Mouse (Mus musculus) heart, embryonic 16.5 days (tissue): ENCODE measurements at regions not wholly inside any gene's neighbourhood (a gene's known extent, or its start where the extent isn't known, plus 50 kb on each side); places are given as distances from the start of the nearest gene placed in this dataset.

Source experiments
- ATAC-seq: fragments of 200-750 bp; cut with Nextera tagmentation; replicated peaks from 2 replicates; pipeline ENCODE4 v1.8.0; 2017; ENCODE audit warnings: moderate number of reproducible peaks; ENCODE audit not compliant: insufficient read depth, low FRiP score; ENCODE audit errors: extremely low read depth
- H3K27ac ChIP-seq: fragments of 300-500 bp; sonication (generic); 2 replicates; pipeline ENCODE4 v1.5.1; 2014; ENCODE audit warnings: mild to moderate bottlenecking, low read length, control low read depth, moderate library complexity
- H3K27me3 ChIP-seq: fragments of 300-500 bp; sonication (generic); 2 replicates; pipeline ENCODE4 v1.6.1; 2014; ENCODE audit warnings: low read length, mixed read lengths; ENCODE audit not compliant: control insufficient read depth, insufficient read depth
- H3K36me3 ChIP-seq: fragments of 300-500 bp; sonication (generic); 2 replicates; pipeline ENCODE4 v1.6.1; 2014; ENCODE audit not compliant: control insufficient read depth, insufficient read depth
- H3K4me1 ChIP-seq: fragments of 300-500 bp; sonication (generic); 2 replicates; pipeline ENCODE4 v1.6.1; 2014; ENCODE audit warnings: low read length, mixed read lengths; ENCODE audit not compliant: control insufficient read depth, insufficient read depth
- H3K4me2 ChIP-seq: fragments of 300-500 bp; sonication (generic); 2 replicates; pipeline ENCODE4 v1.6.1; 2014; ENCODE audit warnings: low read depth, mild to moderate bottlenecking, control low read depth, low read length
- H3K4me3 ChIP-seq: fragments of 300-500 bp; sonication (generic); 2 replicates; pipeline ENCODE4 v1.5.1; 2014; ENCODE audit warnings: mild to moderate bottlenecking, control low read depth, low read length
- H3K9ac ChIP-seq: fragments of 300-500 bp; sonication (generic); 2 replicates; pipeline ENCODE4 v1.6.1; 2014; ENCODE audit warnings: low read length, control low read depth
- H3K9me3 ChIP-seq: fragments of 300-500 bp; sonication (generic); replicated peaks from 2 replicates; pipeline ENCODE4 v1.6.1; 2016; ENCODE audit warnings: low read length; ENCODE audit not compliant: control insufficient read depth
- WGBS: fragments of 180-500 bp; shearing (Covaris S2); extraction: QIAGEN DNeasy Blood & Tissue Kit; methylation state at CpG from one replicate; pipeline ENCODE4 v1.1.7; 2014; 5-methylcytosine and 5-hydroxymethylcytosine counted together

DNA sequence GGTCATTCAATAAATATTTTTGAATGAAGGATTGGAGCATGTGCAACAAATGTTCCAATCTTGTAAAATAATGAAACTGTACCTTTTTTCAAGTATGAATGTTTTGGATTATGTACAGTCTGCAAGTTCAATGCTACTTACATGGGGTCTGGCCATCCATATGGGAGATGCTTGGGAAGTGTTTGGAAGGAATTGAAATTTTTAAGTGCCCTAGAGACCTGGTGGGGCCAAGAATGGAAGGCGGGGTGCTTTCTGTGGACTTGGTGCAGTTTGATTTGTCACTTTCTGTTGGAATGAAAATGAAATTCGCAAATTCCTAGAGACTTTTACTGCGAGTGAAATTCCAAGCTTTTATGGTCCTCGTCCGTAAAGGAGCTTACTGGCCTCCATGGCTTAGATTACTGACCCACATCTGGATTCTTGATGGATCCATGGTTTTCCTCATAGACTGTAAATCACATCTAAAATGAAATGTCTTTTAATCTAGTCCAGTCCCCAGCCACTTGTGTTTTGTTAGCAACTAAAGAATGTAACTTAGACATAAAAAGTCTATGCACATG is 90.3 kb upstream of the 1810046K07Rik start:
- 77% methylated on average over 5 of the region's 5 CpGs for WGBS
- ATAC-seq: no peak
- no peak overlapping the region for H3K9ac ChIP-seq
- H3K27me3 ChIP-seq: no peaks in the 10 kb centered on the region
- H3K4me3 ChIP-seq: no peak overlapping the region
- H3K36me3 ChIP-seq: no peaks in the 10 kb centered on the region
- no peaks in the 10 kb centered on the region for H3K4me1 ChIP-seq
- H3K27ac ChIP-seq: no peak overlapping the region
- no peaks in the 10 kb centered on the region for H3K9me3 ChIP-seq
- H3K4me2 ChIP-seq: no peak overlapping the region

DNA sequence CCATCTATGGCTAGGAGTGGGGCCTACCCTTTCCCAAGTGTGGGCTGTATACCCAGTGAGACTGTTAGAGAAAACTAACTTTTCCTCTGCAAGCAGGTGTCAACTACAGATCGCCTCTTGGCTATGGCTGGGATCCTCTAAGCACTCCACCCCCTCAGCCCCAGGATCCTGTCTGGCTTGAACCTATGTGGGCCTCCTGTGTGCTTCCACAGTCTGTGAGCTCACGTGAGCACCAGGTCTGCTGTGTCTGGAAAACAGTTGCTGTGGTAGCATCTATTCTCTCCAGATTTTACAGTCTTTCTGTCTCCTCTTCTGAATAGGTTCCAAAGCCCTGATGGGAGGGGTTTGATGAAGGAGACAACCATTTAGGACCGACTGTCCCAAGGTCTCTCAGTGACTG is 93.8 kb upstream of the 1810046K07Rik start:
- no peak for ATAC-seq
- Histone ChIP-seq H3K4me2 (no peak overlapping the region), H3K27me3 (no peaks in the 10 kb centered on the region), H3K4me3 (no peak overlapping the region), H3K36me3 (no peaks in the 10 kb centered on the region), H3K9me3 (no peaks in the 10 kb centered on the region), H3K4me1 (no peaks in the 10 kb centered on the region), H3K9ac (no peak overlapping the region), H3K27ac (no peak overlapping the region)
- WGBS: 64% methylated on average over 3 of the region's 3 CpGs

DNA sequence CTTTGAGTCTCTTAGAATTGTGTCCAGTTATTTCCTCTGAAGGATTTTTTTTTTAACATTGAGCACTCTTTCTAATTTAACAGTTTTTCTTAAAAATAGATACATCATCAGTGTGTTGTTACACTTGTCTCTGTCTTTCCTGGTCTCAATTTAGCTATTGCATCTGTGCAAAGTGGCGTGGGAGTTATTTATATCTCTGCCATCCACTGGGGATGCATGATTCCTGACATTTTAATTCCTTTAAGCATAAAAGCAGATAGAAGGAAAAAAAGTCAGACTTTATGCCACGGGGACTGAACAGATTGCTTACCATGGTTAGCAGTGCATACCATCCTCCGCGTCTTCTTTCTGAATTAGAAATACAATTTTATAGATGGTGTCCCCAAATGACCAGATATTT is 94.6 kb upstream of the 1810046K07Rik start:
- Histone ChIP-seq H3K4me2 (no peak overlapping the region), H3K27me3 (no peaks in the 10 kb centered on the region), H3K9me3 (no peaks in the 10 kb centered on the region), H3K9ac (no peak overlapping the region), H3K36me3 (no peaks in the 10 kb centered on the region), H3K4me1 (no peaks in the 10 kb centered on the region), H3K4me3 (no peak overlapping the region), H3K27ac (no peak overlapping the region)
- WGBS: 74% methylated on average over 4 of the region's 4 CpGs
- no peak for ATAC-seq

DNA sequence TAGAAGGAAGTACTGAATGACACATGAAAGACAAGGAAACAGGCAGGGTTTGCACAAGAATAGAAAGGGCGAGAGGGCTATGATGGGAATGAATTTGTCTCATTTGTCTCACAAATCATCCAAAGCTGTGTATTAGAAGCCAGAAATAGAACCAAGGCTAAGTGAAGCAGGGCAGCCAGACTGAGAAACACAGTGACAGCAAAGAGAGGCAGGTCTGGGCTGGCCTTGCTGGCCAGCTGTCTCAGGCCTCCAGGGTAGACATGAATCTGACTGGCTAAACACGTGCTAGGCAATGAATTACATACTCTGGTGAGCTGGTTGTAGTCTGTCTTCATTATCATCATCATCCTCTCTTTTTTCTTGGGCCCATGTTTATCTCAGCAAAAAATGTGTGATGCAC is 101.7 kb upstream of the 1810046K07Rik start:
- WGBS: 36% methylated on average over 2 of the region's 2 CpGs
- Histone ChIP-seq H3K9ac (no peak overlapping the region), H3K4me1 (no peaks in the 10 kb centered on the region), H3K36me3 (no peaks in the 10 kb centered on the region), H3K27me3 (no peaks in the 10 kb centered on the region), H3K27ac (no peak overlapping the region), H3K4me2 (no peak overlapping the region), H3K4me3 (no peak overlapping the region), H3K9me3 (no peaks in the 10 kb centered on the region)
- ATAC-seq: no peak

DNA sequence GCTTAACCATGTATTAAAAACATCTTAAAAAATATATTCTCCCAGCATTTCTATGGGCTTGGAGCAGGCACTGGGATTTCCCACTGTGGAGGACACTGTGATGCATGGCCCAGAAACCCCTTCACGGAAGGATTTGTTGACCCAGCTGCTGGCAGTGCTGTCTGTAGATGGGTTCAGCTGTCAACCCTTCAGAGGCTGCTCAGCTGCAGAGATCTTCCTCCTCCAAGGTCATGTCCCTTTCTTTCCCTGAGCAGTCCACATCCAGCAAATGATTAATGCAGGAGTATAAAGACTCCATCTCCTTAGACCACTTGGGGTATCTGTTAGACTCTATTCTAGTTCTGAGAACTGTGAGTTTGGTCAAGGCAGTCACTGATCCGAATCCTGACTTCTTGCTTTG is 108.4 kb upstream of the 1810046K07Rik start:
- no peak for ATAC-seq
- H3K4me2 ChIP-seq: no peak overlapping the region
- 58% methylated on average over 2 of the region's 2 CpGs for WGBS
- H3K27me3 ChIP-seq: no peaks in the 10 kb centered on the region
- no peaks in the 10 kb centered on the region for H3K4me1 ChIP-seq
- H3K27ac ChIP-seq: no peak overlapping the region
- no peaks in the 10 kb centered on the region for H3K9me3 ChIP-seq
- H3K9ac ChIP-seq: no peak overlapping the region
- no peaks in the 10 kb centered on the region for H3K36me3 ChIP-seq
- H3K4me3 ChIP-seq: no peak overlapping the region

DNA sequence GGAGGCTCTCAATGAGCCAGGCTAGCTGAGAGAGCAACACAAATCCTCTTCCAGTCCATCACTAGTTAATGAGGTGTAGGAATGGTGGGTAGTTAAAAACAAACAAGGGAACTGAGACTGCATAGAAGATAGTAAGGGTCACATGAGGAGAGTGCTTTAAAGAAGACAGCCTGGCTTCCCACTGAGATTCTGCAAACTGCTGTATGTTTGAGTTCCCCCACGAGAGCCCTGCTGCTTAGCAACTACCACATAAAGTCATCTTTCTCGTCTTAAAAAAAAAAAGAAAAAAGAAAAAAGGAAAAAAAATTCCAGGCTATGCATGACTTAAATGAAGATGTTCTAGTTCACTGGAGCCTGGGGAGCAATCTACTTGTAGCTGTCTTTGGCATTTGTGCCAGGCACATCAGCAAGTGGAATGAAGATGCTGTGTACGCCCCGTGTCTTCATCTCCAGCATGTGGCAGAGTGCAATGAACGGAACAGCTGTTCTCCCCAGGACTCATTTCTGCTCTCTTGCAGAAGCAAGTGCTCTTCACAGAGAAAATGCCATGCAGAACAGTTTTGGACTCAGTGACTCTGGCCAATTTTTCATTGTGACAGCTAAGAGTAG is 113.2 kb upstream of the 1810046K07Rik start:
- Histone ChIP-seq H3K27ac (no peak overlapping the region), H3K9ac (no peak overlapping the region), H3K4me1 (no peaks in the 10 kb centered on the region), H3K9me3 (0 out of 2 replicates have a peak, but pooled peaks cover 3% of the 10 kb centered on the region), H3K4me2 (no peak overlapping the region), H3K4me3 (no peak overlapping the region), H3K36me3 (no peaks in the 10 kb centered on the region), H3K27me3 (no peaks in the 10 kb centered on the region)
- ATAC-seq: no peak
- WGBS: 41% methylated on average over 5 of the region's 5 CpGs

DNA sequence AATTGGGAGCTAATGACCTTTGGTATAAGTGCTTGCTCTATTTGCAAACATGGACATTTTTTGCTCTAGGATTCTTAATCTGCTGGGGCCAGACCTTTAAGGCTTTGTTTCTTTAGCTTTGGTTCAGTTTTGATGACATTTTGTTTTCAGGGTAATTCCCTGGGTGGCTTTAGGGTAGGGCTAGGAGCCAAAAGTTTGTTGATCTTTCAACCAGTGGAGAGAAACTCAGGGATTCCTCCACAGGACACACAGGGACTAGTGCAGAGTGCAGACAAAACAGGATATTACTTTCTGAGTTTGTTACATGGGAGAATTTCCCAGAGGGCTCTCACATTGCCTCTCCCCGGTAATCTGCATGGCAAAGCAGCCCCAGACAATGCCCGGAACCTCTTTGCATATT is 127.0 kb upstream of the 1810046K07Rik start:
- no peaks in the 10 kb centered on the region for H3K9me3 ChIP-seq
- no peak for ATAC-seq

DNA sequence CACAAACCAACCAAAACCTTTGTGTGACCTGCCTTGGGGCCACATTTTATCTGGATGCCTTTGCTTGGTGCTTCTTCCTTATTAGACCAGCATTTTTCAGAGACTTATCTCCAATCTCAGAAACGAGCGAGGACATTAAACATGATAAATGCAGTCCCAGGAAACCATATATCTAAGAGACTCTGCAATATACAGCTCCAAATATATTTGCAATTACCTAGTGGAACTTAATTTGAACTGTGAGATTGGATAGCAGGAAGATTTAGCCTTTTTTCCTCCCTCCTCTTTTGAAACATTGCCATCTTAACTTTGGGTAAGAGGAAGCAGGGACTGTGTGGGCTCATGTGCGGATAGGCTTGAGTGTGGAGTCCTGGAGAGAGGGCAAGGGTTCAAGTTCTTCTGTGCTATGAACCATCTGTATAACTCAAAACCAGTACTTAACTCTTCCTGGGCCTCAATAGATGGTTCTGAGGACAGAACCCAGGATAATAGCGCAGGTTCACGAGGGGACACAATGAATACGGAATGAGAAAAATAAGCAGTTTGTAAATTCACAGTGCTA is 133.8 kb upstream of the 1810046K07Rik start:
- Histone ChIP-seq H3K27me3 (no peaks in the 10 kb centered on the region), H3K9me3 (no peaks in the 10 kb centered on the region), H3K4me3 (no peak overlapping the region), H3K27ac (no peak overlapping the region), H3K4me1 (no peaks in the 10 kb centered on the region), H3K4me2 (no peak overlapping the region), H3K9ac (no peak overlapping the region), H3K36me3 (no peaks in the 10 kb centered on the region)
- no peak for ATAC-seq
- 75% methylated on average over 6 of the region's 6 CpGs for WGBS

More for the DNA sequence above, 127.0 kb upstream of the 1810046K07Rik start:
- Histone ChIP-seq H3K4me3 (no peak overlapping the region), H3K27me3 (no peaks in the 10 kb centered on the region), H3K27ac (no peak overlapping the region), H3K36me3 (no peaks in the 10 kb centered on the region), H3K4me2 (no peak overlapping the region), H3K9ac (no peak overlapping the region), H3K4me1 (no peaks in the 10 kb centered on the region)
- 77% methylated on average over 2 of the region's 2 CpGs for WGBS

DNA sequence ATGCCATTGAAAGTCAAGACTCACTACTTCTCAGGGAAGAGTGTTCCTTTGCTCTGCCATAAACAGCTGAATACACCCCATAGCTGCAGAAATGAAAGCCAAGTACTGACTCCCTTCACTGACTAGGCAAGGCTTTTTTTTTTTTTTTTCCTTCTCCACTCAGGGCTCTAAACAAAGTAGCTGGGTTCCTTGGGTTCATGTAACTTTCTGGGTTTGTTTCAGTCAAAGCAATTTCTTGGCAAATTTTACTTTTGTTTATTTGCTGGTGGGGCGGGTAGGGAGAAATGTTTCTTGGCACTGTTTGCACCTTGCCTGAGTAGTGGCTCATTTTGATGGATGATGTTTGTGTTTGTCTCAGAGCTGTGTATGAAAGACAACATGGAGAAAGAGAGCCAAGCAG is 141.3 kb upstream of the 1810046K07Rik start:
- no peaks in the 10 kb centered on the region for H3K27me3 ChIP-seq
- H3K9me3 ChIP-seq: no peaks in the 10 kb centered on the region
- H3K27ac ChIP-seq: no peak overlapping the region
- 75% methylated on average over 1 of the region's 1 CpGs for WGBS
- no peak overlapping the region for H3K4me2 ChIP-seq
- ATAC-seq: no peak
- H3K9ac ChIP-seq: no peak overlapping the region
- H3K36me3 ChIP-seq: no peaks in the 10 kb centered on the region
- H3K4me3 ChIP-seq: no peak overlapping the region
- no peaks in the 10 kb centered on the region for H3K4me1 ChIP-seq
